Mouse (Mus musculus) CH12.LX (cell line): Measurements from ENCODE around the gene Galnt17. TPM values are rescaled to one million over a fixed set of nuclear protein-coding genes. Genes with fewer than 3 reads are reported as not detected.

Experiments
- DNase-seq: peaks from one replicate; pipeline ENCODE4 v3.0.0-alpha.2; 2013; ENCODE audit errors: extremely low read depth
- H3K27ac ChIP-seq: 2 replicates; pipeline ENCODE4 v1.5.1; 2012; ENCODE audit warnings: low read depth, mild to moderate bottlenecking, control low read depth, moderate library complexity; ENCODE audit not compliant: insufficient read depth
- H3K27me3 ChIP-seq: replicated peaks from 2 replicates; pipeline ENCODE3; 2012; ENCODE audit warnings: inconsistent platforms
- H3K36me3 ChIP-seq, 2 experiments: replicated peaks in 1 of 2; 2 replicates each; pipeline versions ENCODE3 to v1.6.1; 2012; ENCODE audit warnings: inconsistent platforms in 1 of 2, low read length in 1 of 2, mild to moderate bottlenecking in 1 of 2, mixed read lengths in 1 of 2, moderate library complexity in 1 of 2; ENCODE audit not compliant: control insufficient read depth in 1 of 2, insufficient read depth in 1 of 2
- H3K4me1 ChIP-seq, 2 experiments: 2 replicates each; pipeline ENCODE4 v1.6.1; 2012; ENCODE audit warnings: inconsistent platforms in 1 of 2, moderate library complexity in 1 of 2; ENCODE audit not compliant: insufficient read depth in 2 of 2, control insufficient read depth in 1 of 2
- H3K4me2 ChIP-seq: 2 replicates; pipeline ENCODE4 v1.6.1; 2012; ENCODE audit warnings: low read depth, mild to moderate bottlenecking, control low read depth; ENCODE audit not compliant: poor library complexity, insufficient read depth, severe bottlenecking
- H3K4me3 ChIP-seq, 3 experiments: fragments of 150-350 bp in 1 of 3; sonication (generic) in 1 of 3; replicated peaks in 1 of 3; 2 replicates each; pipeline versions ENCODE3 to v1.5.1; 2011 to 2012; ENCODE audit warnings: low read depth in 2 of 3, low read length in 2 of 3, mild to moderate bottlenecking in 2 of 3, moderate library complexity in 2 of 3, control low read depth in 1 of 3, improper control_type of control experiment in 1 of 3, inconsistent platforms in 1 of 3, mixed read lengths in 1 of 3; ENCODE audit not compliant: poor library complexity in 1 of 3
- H3K79me2 ChIP-seq: replicated peaks from 2 replicates; pipeline ENCODE4 v1.6.1; 2012; ENCODE audit warnings: mild to moderate bottlenecking, moderate library complexity; ENCODE audit not compliant: control insufficient read depth, poor library complexity, insufficient read depth, severe bottlenecking; ENCODE audit errors: extremely low read depth
- H3K9ac ChIP-seq: 2 replicates; pipeline ENCODE4 v1.6.1; 2012; ENCODE audit warnings: low read depth, mild to moderate bottlenecking, control low read depth, moderate library complexity; ENCODE audit not compliant: insufficient read depth
- H3K9me3 ChIP-seq: replicated peaks from 2 replicates; pipeline ENCODE3; 2012; ENCODE audit warnings: low read length, inconsistent platforms, mixed read lengths
- CTCF ChIP-seq, 2 experiments: IDR thresholded peaks in 1 of 2; conservative IDR thresholded peaks in 1 of 2; 2 replicates each; pipeline ENCODE4 v1.5.1; 2011 to 2012; ENCODE audit warnings: low read depth in 2 of 2, low read length in 2 of 2, improper control_type of control experiment in 1 of 2, inconsistent platforms in 1 of 2, mild to moderate bottlenecking in 1 of 2, moderate library complexity in 1 of 2
- ETS1 ChIP-seq: conservative IDR thresholded peaks from 2 replicates; pipeline ENCODE4 v1.6.1; 2012; ENCODE audit warnings: low read depth, mild to moderate bottlenecking, inconsistent platforms, low read length, improper control_type of control experiment, moderate library complexity
- HCFC1 ChIP-seq: IDR thresholded peaks from 2 replicates; pipeline ENCODE4 v1.6.1; 2012; ENCODE audit warnings: low read depth, mild to moderate bottlenecking, inconsistent platforms, low read length, improper control_type of control experiment
- JUND ChIP-seq: conservative IDR thresholded peaks from 2 replicates; pipeline ENCODE4 v1.6.1; 2011; ENCODE audit warnings: low read depth, low read length, improper control_type of control experiment
- KAT2A ChIP-seq: IDR thresholded peaks from 2 replicates; pipeline ENCODE4 v1.6.1; 2012; ENCODE audit warnings: low read length, improper control_type of control experiment, inconsistent platforms; ENCODE audit not compliant: insufficient replicate concordance
- MAFK ChIP-seq: IDR thresholded peaks from 2 replicates; pipeline ENCODE4 v1.6.1; 2011; ENCODE audit warnings: low read length, improper control_type of control experiment; ENCODE audit not compliant: insufficient replicate concordance
- MAZ ChIP-seq: IDR thresholded peaks from 2 replicates; pipeline ENCODE4 v1.6.1; 2012; ENCODE audit warnings: low read depth, mild to moderate bottlenecking, inconsistent platforms, low read length, improper control_type of control experiment, moderate library complexity
- MEF2A ChIP-seq: IDR thresholded peaks from 2 replicates; pipeline ENCODE4 v1.6.1; 2014; ENCODE audit warnings: low read depth, mild to moderate bottlenecking, inconsistent platforms, low read length, improper control_type of control experiment, borderline replicate concordance
- MYC ChIP-seq: IDR thresholded peaks from 2 replicates; pipeline ENCODE4 v1.6.1; 2011; ENCODE audit warnings: low read depth, mild to moderate bottlenecking, improper control_type of control experiment, low read length
- NELFE ChIP-seq: IDR thresholded peaks from 2 replicates; pipeline ENCODE4 v1.6.1; 2011; ENCODE audit warnings: low read depth, low read length, improper control_type of control experiment
- PAX5 ChIP-seq: IDR thresholded peaks from 2 replicates; pipeline ENCODE4 v1.6.1; 2012; ENCODE audit warnings: low read length, inconsistent platforms, mixed read lengths
- POLR2A ChIP-seq: IDR thresholded peaks from 2 replicates; pipeline ENCODE4 v1.6.1; 2011; ENCODE audit warnings: low read depth, mild to moderate bottlenecking, improper control_type of control experiment, low read length
- POLR2AphosphoS2 ChIP-seq: IDR thresholded peaks from 2 replicates; pipeline ENCODE4 v1.6.1; 2011; ENCODE audit warnings: low read depth, low read length, improper control_type of control experiment
- SIN3A ChIP-seq: IDR thresholded peaks from 2 replicates; pipeline ENCODE4 v1.6.1; 2012; ENCODE audit warnings: low read length, improper control_type of control experiment, inconsistent platforms
- SMC3 ChIP-seq: IDR thresholded peaks from 2 replicates; pipeline ENCODE4 v1.6.1; 2011; ENCODE audit warnings: low read depth, low read length, improper control_type of control experiment
- ZKSCAN1 ChIP-seq: IDR thresholded peaks from 2 replicates; pipeline ENCODE4 v1.6.1; 2012; ENCODE audit warnings: low read depth, inconsistent platforms, low read length, improper control_type of control experiment, borderline replicate concordance
- ZMIZ1 ChIP-seq: IDR thresholded peaks from 2 replicates; pipeline ENCODE4 v1.6.1; 2012; ENCODE audit warnings: low read depth, mild to moderate bottlenecking, inconsistent platforms, low read length, improper control_type of control experiment
- ZNF384 ChIP-seq: IDR thresholded peaks from 2 replicates; pipeline ENCODE4 v1.6.1; 2012; ENCODE audit warnings: low read depth, low read length, improper control_type of control experiment, inconsistent platforms
- dilution Hi-C: fragments of 300-500 bp; cut with MboI; formaldehyde crosslinking; loops from 2 replicates; pipeline ENCODE4 v1.14.3; 2020; ENCODE audit warnings: low sequenced_read_pairs; ENCODE audit not compliant: extremely low pct_unique_long_range_greater_than_20kb, extremely low pct_ligation_motif_present
- in situ Hi-C: fragments of 300-500 bp; cut with MboI; formaldehyde crosslinking; loops from 3 replicates; pipeline ENCODE4 v1.14.3; 2019; ENCODE audit warnings: low sequenced_read_pairs, low pct_ligation_motif_present, low pct_unique_long_range_greater_than_20kb, mixed read lengths
- polyA plus RNA-seq: library from polyadenylated mRNA; unstranded; fragments of >175 nt; gene quantifications from 2 replicates; pipeline ENCODE4 v1.2.1, GENCODE M21; 2012; ENCODE audit warnings: low read depth; ENCODE audit not compliant: insufficient read length
- total RNA-seq, 2 experiments: library from RNA; depleted of rRNA; stranded (reverse); fragments of 300-350 nt in 1 of 2; fragments of >200 nt in 1 of 2; gene quantifications; 2 replicates each; pipeline ENCODE4 v1.2.3; 2012 to 2014

Gene Galnt17
- total and polyA plus RNA-seq, 3 experiments, result 0.09 TPM; not detected in 2

DNA sequence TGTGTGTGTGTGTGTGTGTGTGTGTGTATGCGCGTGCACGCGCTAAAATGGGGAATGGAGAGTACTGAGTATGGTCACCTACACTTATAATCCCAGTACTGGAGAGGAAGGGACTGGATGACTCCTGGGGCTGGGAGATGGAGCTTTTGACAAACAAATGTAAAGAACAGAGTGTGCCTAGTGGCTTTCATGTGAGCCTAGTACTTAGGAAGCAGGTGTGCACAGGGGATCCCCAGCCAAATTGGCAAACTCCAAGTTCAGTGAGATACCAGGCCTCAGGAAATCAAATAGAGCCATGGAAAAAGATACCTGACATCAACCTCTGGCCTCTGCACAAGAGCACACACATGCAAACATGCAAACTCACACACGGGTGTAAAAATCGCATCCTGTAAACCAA lies 61.7 kb downstream of the Galnt17 start:
- DNase-seq, result no peak

DNA sequence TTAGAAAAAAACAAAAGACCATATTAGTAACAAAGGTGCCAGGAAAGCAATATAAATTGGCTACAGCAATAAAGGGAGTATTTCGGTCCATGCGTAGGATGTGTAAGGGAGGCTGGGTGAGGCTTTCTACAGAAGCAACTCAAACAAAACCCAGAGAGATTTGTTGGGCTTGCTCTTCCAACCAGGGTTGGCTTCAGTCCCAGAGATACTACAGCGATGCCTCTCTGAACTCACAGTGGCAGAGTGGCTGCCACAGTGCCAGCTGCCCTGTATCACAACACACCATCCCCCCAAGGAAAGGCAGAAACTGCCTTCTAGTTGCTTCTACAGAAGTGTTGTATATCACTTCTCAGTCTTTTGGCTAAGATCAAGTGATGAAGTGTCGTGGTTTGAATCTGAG lies 66.6 kb downstream of the Galnt17 start:
- H3K27me3 ChIP-seq, result no peaks in the 10 kb centered on the region
- peaks cover 70% of the 10 kb centered on the region for H3K9me3 ChIP-seq
- TF ChIP-seq JUND (no peak), POLR2A (no peak), ZMIZ1 (no peak), HCFC1 (no peak), MYC (no peak), MAZ (no peak)
- TF ChIP-seq, all 38 proteins: peak for 0
- DNase-seq, result no peak
- H3K27ac ChIP-seq, result no peak overlapping the region
- H3K4me1 ChIP-seq, result no peaks in the 10 kb centered on the region
- no peak overlapping the region for H3K4me2 ChIP-seq
- no peak overlapping the region for H3K4me3 ChIP-seq
- no peaks in the 10 kb centered on the region for H3K79me2 ChIP-seq
- H3K9ac ChIP-seq, result no peak overlapping the region
- H3K36me3 ChIP-seq, result no peaks in the 10 kb centered on the region
- dilution Hi-C loops (no loop called here), in situ Hi-C loops (no loop called here)

More for the DNA sequence above, 61.7 kb downstream of the Galnt17 start:
- peaks cover 70% of the 10 kb centered on the region for H3K9me3 ChIP-seq
- H3K4me2 ChIP-seq, result no peak overlapping the region
- in situ Hi-C loops, result no loop called here
- no peaks in the 10 kb centered on the region for H3K27me3 ChIP-seq
- dilution Hi-C loops, result no loop called here
- H3K4me3 ChIP-seq, result no peak overlapping the region
- H3K36me3 ChIP-seq, result no peaks in the 10 kb centered on the region
- H3K9ac ChIP-seq, result no peak overlapping the region
- H3K4me1 ChIP-seq, result no peaks in the 10 kb centered on the region
- no peak for TF ChIP-seq SMC3
- TF ChIP-seq ZMIZ1, result no peak
- TF ChIP-seq CTCF (conservative IDR thresholded peaks at IDR 0.05 in 1 of 2, IDR thresholded peaks at IDR 0.05 in 1 of 2; ENCODE audit: low read depth in 2 of 2, low read length in 2 of 2), result no peak
- TF ChIP-seq ZNF384, result no peak
- TF ChIP-seq SIN3A, result no peak
- no peak for TF ChIP-seq MAZ
- no peak for TF ChIP-seq KAT2A
- TF ChIP-seq POLR2AphosphoS2, result no peak
- TF ChIP-seq ETS1, result no peak
- no peak for TF ChIP-seq MAFK
- TF ChIP-seq PAX5, result no peak
- no peak for TF ChIP-seq ZKSCAN1
- TF ChIP-seq MEF2A, result no peak
- TF ChIP-seq NELFE, result no peak
- no peaks in the 10 kb centered on the region for H3K79me2 ChIP-seq
- H3K27ac ChIP-seq, result no peak overlapping the region
